Mouse (Mus musculus) left cerebral cortex, adult 8-10 months (tissue): ENCODE results near the gene Casp9. TPM values are rescaled to one million over a fixed set of nuclear protein-coding genes. Genes with fewer than 3 reads are reported as not detected.
A peak's percentile ranks its signal among the peaks of the same experiment; 100 is the strongest.

Experiments
- DNase-seq, 2 experiments: peaks; one replicate each; pipeline ENCODE4 v3.0.0; 2022; ENCODE audit warnings: low spot score in 2 of 2
- total RNA-seq, 4 experiments: library from RNA; stranded (reverse); gene quantifications; 2 replicates each; pipeline ENCODE4 v1.2.4; 2022

Casp9 gene
- total RNA-seq, 4 experiments from 2014 or later = 23.3 to 30.5 (median 25.5) TPM

- DNase-seq = no peak
These were observed 23.6 kb downstream of the Casp9 start for GRCm38 (mm10) chr4:141816776-141817655.

GRCm38 (mm10) chr4:141817706-141818105 lies 24.3 kb downstream of the Casp9 start:
- no peak for DNase-seq

GRCm38 (mm10) chr4:141818861-141819260 lies 25.4 kb downstream of the Casp9 start:
- DNase-seq = no peak

- DNase-seq = no peak
These were observed 25.9 kb downstream of the Casp9 start for GRCm38 (mm10) chr4:141819316-141819715.

DNA sequence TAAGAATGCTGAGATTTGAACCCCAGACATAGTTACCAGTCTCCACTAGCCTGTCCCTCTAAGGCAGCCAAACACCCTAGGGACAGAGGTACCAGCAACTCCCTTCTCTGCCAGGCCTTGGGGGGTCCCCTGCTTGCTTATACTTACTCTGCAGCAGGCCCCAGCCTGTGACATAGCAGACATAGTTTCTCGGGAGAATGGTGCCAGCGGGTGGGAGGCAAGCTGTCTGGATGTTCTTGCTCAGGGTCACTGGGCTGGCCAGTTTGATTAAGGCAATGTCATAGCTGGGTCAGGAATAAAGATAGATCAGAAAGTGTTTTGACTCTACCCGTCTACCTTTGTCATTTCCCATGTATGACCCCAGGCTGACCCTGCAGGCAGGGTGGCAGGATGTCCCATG lies 27.8 kb downstream of the Casp9 start:
- no peak for DNase-seq

DNA sequence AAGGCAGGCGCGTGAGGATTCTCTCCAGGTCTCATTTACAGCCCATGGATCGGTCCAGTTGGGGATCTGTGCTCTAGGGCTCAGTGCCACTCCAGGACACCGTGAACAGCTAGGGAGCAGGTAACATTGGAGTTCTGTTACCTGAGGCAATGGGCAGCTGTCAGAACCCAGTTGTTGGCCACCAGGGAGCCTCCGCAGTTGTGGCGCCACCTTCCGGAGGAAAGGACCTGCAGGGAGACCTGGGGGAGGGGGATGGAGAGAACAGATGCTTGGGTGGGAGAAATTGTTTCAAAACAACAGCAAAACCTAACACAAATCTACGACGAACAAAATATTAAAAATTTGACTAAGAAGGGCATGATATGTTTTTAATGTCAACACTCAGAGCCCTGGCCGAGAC lies 28.7 kb downstream of the Casp9 start:
- no peak for DNase-seq

- DNase-seq = no peak
These were observed 29.6 kb downstream of the Casp9 start for GRCm38 (mm10) chr4:141822979-141823378.

- DNase-seq = no peak
These were observed 32.6 kb downstream of the Casp9 start, which contains the start of gene Cela2a for GRCm38 (mm10) chr4:141826060-141826459. Gene Cela2a (minus strand): TSS chr4:141826160.

DNA sequence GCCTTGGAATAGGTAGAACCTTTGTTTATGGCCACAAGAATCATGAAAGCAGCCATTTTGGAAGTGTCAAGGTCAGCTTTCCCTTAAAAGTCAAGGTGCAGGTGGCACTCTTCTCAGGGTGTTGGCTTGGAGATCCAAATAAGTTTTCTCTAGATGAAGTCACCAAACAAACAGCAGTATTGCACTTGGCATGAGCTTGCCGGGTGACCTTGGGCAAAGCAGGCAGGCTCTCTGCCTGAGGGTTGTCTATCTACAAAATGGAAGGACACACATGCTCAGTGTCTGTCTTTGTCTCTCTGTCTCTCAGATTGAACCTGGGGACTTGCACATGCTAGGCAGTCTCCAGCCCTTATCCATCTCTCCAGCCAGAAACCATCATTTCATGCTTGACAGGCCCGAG lies 34.0 kb downstream of the Casp9 start:
- DNase-seq = no peak

GRCm38 (mm10) chr4:141828177-141828576 lies 34.8 kb downstream of the Casp9 start:
- DNase-seq = no peak

GRCm38 (mm10) chr4:141830381-141830780 lies 37.0 kb downstream of the Casp9 start:
- no peak for DNase-seq

DNA sequence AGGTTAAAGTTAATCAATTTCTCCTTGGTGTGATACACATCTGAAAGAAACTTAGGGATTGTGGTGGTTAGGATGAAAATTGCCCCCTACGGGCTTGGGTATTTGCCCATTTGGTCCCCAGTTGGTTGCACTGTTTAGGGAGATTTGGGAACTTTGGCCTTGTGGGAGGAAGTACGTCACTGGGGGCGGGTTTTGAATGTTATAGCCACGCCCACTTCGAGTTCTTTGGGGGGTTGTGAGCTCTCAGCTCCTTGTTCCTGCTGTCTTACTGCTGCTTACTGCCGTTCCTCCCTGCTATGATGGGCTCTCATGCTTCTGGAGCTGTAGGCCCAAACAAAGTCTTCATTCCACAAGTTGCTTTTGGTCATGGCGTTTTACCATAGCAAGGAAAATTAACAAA lies 37.9 kb downstream of the Casp9 start:
- no peak for DNase-seq

DNA sequence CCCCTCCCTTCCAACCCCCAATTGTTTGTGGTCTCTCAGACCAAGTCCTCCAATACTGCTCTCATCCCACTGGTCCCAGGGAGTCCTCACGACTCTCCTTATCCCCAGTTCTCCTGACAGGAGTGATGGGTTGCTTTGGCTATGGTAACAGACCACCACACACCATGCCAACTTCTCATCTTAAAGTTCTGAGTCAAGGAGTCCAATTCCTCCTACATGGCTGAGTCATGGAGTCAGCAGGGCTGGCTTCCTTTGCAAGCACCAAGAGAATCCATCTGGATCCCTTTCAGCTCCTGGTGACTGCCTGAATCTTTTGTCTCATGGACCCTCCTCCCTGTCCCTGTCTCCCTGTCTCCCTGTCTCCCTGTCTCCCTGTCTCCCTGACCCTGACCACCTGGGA lies 40.5 kb downstream of the Casp9 start:
- DNase-seq = peak in 1 of 2 experiments; percentile 68

- DNase-seq = no peak
These were observed 41.2 kb downstream of the Casp9 start for GRCm38 (mm10) chr4:141834536-141835095.

DNA sequence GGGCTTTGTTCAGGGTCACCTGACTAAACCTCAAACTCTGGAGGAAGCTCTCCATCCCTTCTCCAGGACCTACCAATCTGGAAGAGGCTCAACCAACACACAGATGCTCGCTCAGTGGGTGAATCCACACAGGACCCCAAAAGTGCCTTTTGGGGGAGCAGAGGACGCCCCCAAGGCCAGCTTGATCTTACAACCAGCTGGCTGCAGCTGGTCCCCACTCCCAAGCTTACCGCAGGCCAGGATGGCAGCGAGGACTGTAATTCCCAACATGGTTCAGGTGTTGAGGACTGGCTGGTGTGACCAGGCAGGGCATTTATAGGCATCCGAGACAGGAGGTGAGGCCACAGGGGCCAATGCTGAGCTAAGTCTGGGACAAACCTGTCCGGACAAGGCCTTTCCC lies 52.6 kb downstream of the Casp9 start, which contains the start of gene Ctrc:
TSS of gene Ctrc (minus strand) at position 361 of the 400 bp plus-strand sequence.
- no peak for DNase-seq

DNA sequence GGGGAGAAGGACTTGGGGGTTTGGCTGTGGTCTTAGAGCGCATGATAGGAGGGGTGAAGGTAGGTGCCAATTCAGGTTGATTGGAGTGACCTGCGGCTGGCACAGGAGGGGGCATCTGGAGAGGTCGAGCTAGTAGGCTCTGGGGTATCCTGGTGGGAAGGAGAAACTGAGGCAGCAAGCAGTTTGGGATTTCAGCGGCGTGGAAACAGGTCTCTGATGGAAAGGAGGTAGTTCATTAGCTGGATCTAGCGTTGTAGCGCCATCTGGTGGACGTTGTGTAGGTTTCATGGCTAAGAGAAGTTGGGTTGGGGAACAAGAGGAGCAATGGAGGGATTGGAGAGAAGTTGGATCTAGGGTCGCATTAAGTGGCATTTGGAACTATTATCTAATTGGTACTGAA lies 60.0 kb downstream of the Casp9 start:
- no peak for DNase-seq

GRCm38 (mm10) chr4:141857422-141857930 lies 64.1 kb downstream of the Casp9 start:
- peak; percentile 75 to 91 for DNase-seq

DNA sequence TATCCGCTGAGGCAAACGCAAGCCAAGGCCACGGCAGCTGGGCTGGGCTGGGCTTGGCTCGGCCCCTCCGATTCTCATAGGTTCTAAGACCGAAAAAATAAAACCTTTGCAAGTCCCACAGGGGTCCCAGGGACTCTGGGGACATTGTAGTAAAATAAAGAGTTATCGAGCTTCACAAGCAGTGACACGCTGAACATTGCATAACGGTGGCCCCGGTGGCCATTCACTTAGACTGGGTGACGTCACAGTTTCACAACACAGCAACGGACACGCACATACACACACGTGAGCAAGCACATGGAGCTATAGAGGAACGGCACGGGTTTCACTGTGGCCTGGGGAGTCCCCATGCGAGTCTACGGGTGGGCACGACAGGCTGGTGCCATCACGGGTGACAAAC lies 65.1 kb downstream of the Casp9 start:
- peak; percentile 25 to 38 for DNase-seq

DNA sequence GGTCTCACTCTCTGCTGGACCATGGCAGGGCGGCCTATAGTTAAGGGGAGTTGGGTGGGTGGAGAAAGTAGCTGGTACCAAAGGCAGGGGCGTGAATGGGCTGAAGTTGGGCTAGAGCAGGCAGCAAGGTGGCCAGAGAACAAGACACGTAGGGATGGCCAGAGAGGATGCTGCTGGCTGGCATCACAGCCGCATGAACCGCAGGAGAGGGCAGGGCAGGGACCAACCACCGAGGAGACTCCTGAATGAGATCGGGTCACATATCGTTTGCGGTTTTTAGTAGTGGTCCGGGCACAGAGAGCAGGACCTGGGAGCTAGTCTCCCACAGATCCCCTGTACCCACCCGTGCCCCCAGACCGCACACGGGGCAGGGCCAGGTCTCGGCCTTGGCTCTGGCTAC lies 65.9 kb downstream of the Casp9 start:
- peak in 1 of 2 experiments; percentile 5 for DNase-seq

GRCm38 (mm10) chr4:141860246-141860841 lies 66.9 kb downstream of the Casp9 start:
- DNase-seq = peak in 1 of 2 experiments; percentile 11

DNA sequence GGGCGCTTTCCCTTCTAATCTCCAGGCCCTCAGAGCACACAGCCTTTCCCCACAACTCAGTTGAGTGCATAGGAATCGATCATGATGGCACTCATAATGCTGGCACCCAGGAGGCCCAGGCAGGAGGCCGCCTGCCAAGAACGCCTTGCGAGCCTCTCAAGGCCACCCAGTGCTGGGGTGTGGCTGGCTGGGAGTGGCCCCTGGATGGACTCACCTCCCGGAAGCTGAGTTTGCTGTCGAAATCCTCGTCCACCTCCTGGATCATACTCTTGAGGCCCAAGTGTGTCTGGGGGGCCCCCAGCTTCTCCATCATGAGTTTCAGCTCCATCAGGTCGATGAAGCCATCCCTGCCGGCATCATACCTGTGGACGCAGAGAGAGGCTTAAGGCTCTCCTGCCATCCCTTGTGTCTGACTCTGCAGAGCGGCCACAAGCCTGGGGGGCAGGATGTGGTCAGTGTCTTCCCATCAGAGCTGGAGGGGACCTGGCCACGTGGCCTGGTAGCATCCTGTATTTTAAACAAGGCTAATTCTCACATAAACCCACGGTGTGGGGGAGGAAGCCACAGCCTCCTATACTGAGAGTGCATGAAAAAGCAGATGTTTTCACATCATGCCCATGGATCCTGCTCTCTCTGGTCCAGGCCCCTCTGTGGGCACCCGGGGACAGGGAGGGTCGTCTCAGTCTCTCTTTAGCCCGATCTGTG lies 68.3 kb downstream of the Casp9 start:
- DNase-seq = peak in 1 of 2 experiments; percentile 15
